Mouse (Mus musculus): ENCODE measurements around the gene Pias3.

GRCm38 (mm10) chr3:96674442-96674841 is 21.7 kb upstream of the Pias3 start:
- TF ChIP-seq GATA1 (IDR thresholded peaks at IDR 0.05; ENCODE audit: low read length), result no peak
- TF ChIP-seq TAL1 (IDR thresholded peaks at IDR 0.05; ENCODE audit: low read length), result no peak

Data from erythroblast, embryonic 14.5 days (primary cell).